Mouse (Mus musculus): Measurements from ENCODE around the gene Atp6v0c. TPM values are rescaled to one million over a fixed set of nuclear protein-coding genes. Genes with fewer than 3 reads are reported as not detected.
"Not testable (repeated sequence)": the region's sequence is repeated elsewhere in the genome, so short reads cannot be mapped to it uniquely, and the experiment has no call there.

Gene Atp6v0c
- polyA plus RNA-seq, 1 experiment from 2014 or later, result 394 TPM

- not testable (repeated sequence) for H3K27me3 ChIP-seq (ENCODE audit: control insufficient read depth, insufficient read depth, low read length); H3K36me3 ChIP-seq (ENCODE audit: control insufficient read depth, insufficient read depth, low read length); H3K27ac ChIP-seq (ENCODE audit: low read depth, low read length); H3K9me3 ChIP-seq (ENCODE audit: control insufficient read depth, low read length); DNase-seq (ENCODE audit: low spot score); H3K4me3 ChIP-seq (ENCODE audit: low read depth, low read length); H3K4me2 ChIP-seq (ENCODE audit: low read depth, low read length, severe bottlenecking); H3K4me1 ChIP-seq (replicated peaks; ENCODE audit: control insufficient read depth, insufficient read depth, low read length); H3K9ac ChIP-seq (ENCODE audit: low read length); ATAC-seq (replicated peaks; ENCODE audit: low FRiP score)
- 91% methylated on average over 4 of the region's 4 CpGs for WGBS
These were observed 40.3 kb downstream of the Atp6v0c start for GRCm38 (mm10) chr17:24129246-24129645.

- Histone ChIP-seq H3K27me3 (ENCODE audit: control insufficient read depth, insufficient read depth, low read length) (no peaks in the 10 kb centered on the region), H3K4me3 (ENCODE audit: low read depth, low read length) (no peak overlapping the region), H3K27ac (ENCODE audit: low read depth, low read length) (no peak overlapping the region), H3K9me3 (ENCODE audit: control insufficient read depth, low read length) (no peaks in the 10 kb centered on the region), H3K36me3 (ENCODE audit: control insufficient read depth, insufficient read depth, low read length) (no peaks in the 10 kb centered on the region), H3K4me2 (ENCODE audit: low read depth, low read length, severe bottlenecking) (no peak overlapping the region), H3K9ac (ENCODE audit: low read length) (no peak overlapping the region), H3K4me1 (replicated peaks; ENCODE audit: control insufficient read depth, insufficient read depth, low read length) (no peaks in the 10 kb centered on the region)
- 90% methylated on average over 1 of the region's 1 CpGs for WGBS
- DNase-seq (ENCODE audit: low spot score) (no peak), ATAC-seq (replicated peaks; ENCODE audit: low FRiP score) (no peak)
These were observed 41.9 kb downstream of the Atp6v0c start for GRCm38 (mm10) chr17:24127592-24127991.

DNA sequence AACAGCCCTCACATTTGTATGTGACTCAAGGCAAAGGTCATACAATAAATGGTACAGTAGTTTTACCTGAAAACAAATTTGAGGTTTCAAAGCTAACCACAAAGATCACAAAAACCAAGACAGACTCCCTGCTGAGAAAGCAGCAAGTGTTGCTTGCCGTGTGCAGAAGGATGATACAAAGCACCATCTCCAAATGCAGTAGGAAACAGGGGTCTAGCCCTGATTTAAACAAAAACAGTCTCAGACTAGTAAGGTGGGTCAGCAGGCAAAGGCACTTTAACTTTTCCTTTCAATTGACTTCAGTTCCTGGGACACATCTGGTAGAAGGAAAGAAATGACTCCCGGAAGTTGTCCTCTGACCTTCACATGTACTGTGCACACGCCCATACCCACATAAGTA, 42.7 kb downstream of the Atp6v0c start:
- no peaks in the 10 kb centered on the region for H3K36me3 ChIP-seq (ENCODE audit: control insufficient read depth, insufficient read depth, low read length)
- no peak overlapping the region for H3K27ac ChIP-seq (ENCODE audit: low read depth, low read length)
- H3K4me3 ChIP-seq (ENCODE audit: low read depth, low read length), result no peak overlapping the region
- no peaks in the 10 kb centered on the region for H3K27me3 ChIP-seq (ENCODE audit: control insufficient read depth, insufficient read depth, low read length)
- WGBS, result 86% methylated on average over 3 of the region's 3 CpGs
- no peak overlapping the region for H3K4me2 ChIP-seq (ENCODE audit: low read depth, low read length, severe bottlenecking)
- DNase-seq (ENCODE audit: low spot score), result no peak
- no peak for ATAC-seq (replicated peaks; ENCODE audit: low FRiP score)
- no peak overlapping the region for H3K9ac ChIP-seq (ENCODE audit: low read length)
- no peaks in the 10 kb centered on the region for H3K9me3 ChIP-seq (ENCODE audit: control insufficient read depth, low read length)
- H3K4me1 ChIP-seq (replicated peaks; ENCODE audit: control insufficient read depth, insufficient read depth, low read length), result no peaks in the 10 kb centered on the region

DNA sequence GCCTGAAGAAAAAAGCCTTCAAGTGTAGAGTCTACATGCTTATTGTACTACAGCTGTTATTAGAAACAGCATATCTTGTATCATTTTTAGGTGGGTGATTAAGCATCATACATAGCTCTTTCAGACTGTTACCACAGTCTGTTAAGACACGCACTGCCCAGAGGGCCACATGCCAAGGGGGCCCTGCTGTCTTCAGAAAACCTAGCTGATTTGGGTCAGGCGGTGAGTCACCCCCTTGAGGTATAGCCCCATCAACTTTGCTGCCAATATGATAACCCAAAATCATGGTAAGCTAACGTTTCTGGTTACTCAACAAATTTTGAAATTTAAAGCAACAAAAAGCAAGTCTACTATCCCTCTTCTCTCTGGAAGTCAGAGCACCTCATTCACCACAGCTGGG, 50.1 kb downstream of the Atp6v0c start:
- Histone ChIP-seq H3K27me3 (ENCODE audit: control insufficient read depth, insufficient read depth, low read length) (no peaks in the 10 kb centered on the region), H3K27ac (ENCODE audit: low read depth, low read length) (no peak overlapping the region), H3K4me3 (ENCODE audit: low read depth, low read length) (no peak overlapping the region), H3K9me3 (ENCODE audit: control insufficient read depth, low read length) (no peaks in the 10 kb centered on the region), H3K36me3 (ENCODE audit: control insufficient read depth, insufficient read depth, low read length) (no peaks in the 10 kb centered on the region), H3K4me1 (replicated peaks; ENCODE audit: control insufficient read depth, insufficient read depth, low read length) (no peaks in the 10 kb centered on the region), H3K9ac (ENCODE audit: low read length) (no peak overlapping the region), H3K4me2 (ENCODE audit: low read depth, low read length, severe bottlenecking) (no peak overlapping the region)
- no peak for ATAC-seq (replicated peaks; ENCODE audit: low FRiP score)
- DNase-seq (ENCODE audit: low spot score), result no peak
- WGBS, result 87% methylated on average over 3 of the region's 3 CpGs

Other genes starting within 250 kb of the Atp6v0c start
- not detected in 2 replicates for gene Sbp, start 228.0 kb downstream of the Atp6v0c start, polyA plus RNA-seq (2014; fragmentation: Nextera tagmentation; extraction: Ambion mirVana)
- gene Sbpl, start 214.4 kb downstream of the Atp6v0c start, polyA plus RNA-seq (2014; fragmentation: Nextera tagmentation; extraction: Ambion mirVana), result not detected in 2 replicates
- not detected in 2 replicates for gene Prss30, start 189.1 kb downstream of the Atp6v0c start, polyA plus RNA-seq (2014; fragmentation: Nextera tagmentation; extraction: Ambion mirVana)
- gene Prss22, start 171.6 kb downstream of the Atp6v0c start, polyA plus RNA-seq (2014; fragmentation: Nextera tagmentation; extraction: Ambion mirVana), result not detected in 2 replicates
- 0.15 TPM in 1 of 2 replicates, not detected in the other for gene Prss27, start 131.6 kb downstream of the Atp6v0c start, polyA plus RNA-seq (2014; fragmentation: Nextera tagmentation; extraction: Ambion mirVana)
- gene Kctd5, start 96.2 kb downstream of the Atp6v0c start, polyA plus RNA-seq (2014; fragmentation: Nextera tagmentation; extraction: Ambion mirVana), result 82.8 and 85.0 TPM in 2 replicates
- gene Pdpk1, start 18.8 kb downstream of the Atp6v0c start, polyA plus RNA-seq (2014; fragmentation: Nextera tagmentation; extraction: Ambion mirVana), result 46.6 and 47.5 TPM in 2 replicates
- gene Amdhd2, start 5.9 kb downstream of the Atp6v0c start, polyA plus RNA-seq (2014; fragmentation: Nextera tagmentation; extraction: Ambion mirVana), result 29.5 and 34.7 TPM in 2 replicates
- gene Tbc1d24, start 35.9 kb upstream of the Atp6v0c start, polyA plus RNA-seq (2014; fragmentation: Nextera tagmentation; extraction: Ambion mirVana), result 8.3 and 8.4 TPM in 2 replicates
- gene Ntn3, start 39.8 kb upstream of the Atp6v0c start, polyA plus RNA-seq (2014; fragmentation: Nextera tagmentation; extraction: Ambion mirVana), result 3.8 and 4.9 TPM in 2 replicates
- gene Tedc2, start 51.1 kb upstream of the Atp6v0c start, polyA plus RNA-seq (2014; fragmentation: Nextera tagmentation; extraction: Ambion mirVana), result 17.7 and 19.2 TPM in 2 replicates
- 117 and 120 TPM in 2 replicates for gene Ccnf, start 81.8 kb upstream of the Atp6v0c start, polyA plus RNA-seq (2014; fragmentation: Nextera tagmentation; extraction: Ambion mirVana)
- gene Abca17, start 181.4 kb upstream of the Atp6v0c start, polyA plus RNA-seq (2014; fragmentation: Nextera tagmentation; extraction: Ambion mirVana), result not detected in 2 replicates
- gene Abca3, start 182.2 kb upstream of the Atp6v0c start, polyA plus RNA-seq (2014; fragmentation: Nextera tagmentation; extraction: Ambion mirVana), result 12.9 and 14.6 TPM in 2 replicates
- gene Rnps1, start 244.9 kb upstream of the Atp6v0c start, polyA plus RNA-seq (2014; fragmentation: Nextera tagmentation; extraction: Ambion mirVana), result 441 and 443 TPM in 2 replicates